Mouse (Mus musculus): ENCODE measurements at regions not wholly inside any gene's neighbourhood (a gene's known extent, or its start where the extent isn't known, plus 50 kb on each side); places are given as distances from the start of the nearest gene placed in this dataset.

GRCm38 (mm10) chr1:193610471-193610870, 240.4 kb upstream of the Camk1g start:
- TF ChIP-seq CTCF (conservative IDR thresholded peaks at IDR 0.05; ENCODE audit: low read length) (no peak), POU5F1 (IDR thresholded peaks at IDR 0.05; ENCODE audit: borderline replicate concordance, low read length) (no peak), NANOG (IDR thresholded peaks at IDR 0.05; ENCODE audit: borderline replicate concordance, low read length) (no peak)

Data from E14TG2a.4 (cell line).